15 mouse cellular contexts compared by ENCODE assay signal in the genomic region with DNA sequence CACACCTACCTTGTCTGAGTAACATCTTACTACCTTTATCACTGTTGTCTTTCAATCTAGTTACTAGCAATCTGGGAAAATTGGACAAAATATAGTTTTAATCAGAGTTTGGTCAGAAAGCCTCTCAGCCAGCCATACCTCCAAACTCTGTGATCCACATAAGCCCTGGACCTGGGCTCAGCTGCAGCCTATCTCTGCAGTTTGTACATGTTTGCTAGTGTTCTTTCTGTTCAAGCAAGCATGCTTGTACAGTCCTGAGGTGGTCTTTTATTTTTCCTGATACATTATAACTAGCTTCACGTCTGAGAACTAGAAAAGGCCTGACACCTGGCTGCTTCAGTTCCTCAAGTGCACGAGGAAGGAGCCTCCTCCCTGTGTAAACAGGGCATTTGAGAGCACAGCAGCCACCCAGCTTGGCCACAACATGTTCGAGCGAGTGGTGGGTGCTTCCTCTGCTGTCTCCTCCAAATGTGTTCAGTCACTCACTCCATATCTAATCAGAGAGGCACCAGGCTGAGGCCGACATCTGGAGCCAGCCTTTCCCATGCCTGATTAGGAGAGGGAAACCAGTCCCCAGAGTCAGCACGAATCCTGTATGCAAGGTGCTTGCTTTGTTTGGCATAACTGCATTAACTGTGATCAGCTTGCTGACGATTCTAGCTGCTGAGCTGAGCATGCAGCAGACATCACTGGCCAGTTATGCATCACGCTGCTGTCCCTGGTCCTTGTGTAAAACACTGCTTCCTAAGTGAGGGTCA. TPM values are rescaled to one million over a fixed set of nuclear protein-coding genes. Genes with fewer than 3 reads are reported as not detected.
DNase-seq lines count a peak whose midpoint lies in the region; ATAC-seq and TF ChIP-seq lines count a peak whose summit lies in the region.
"Had no signal": no experiment of that assay in that cellular context is flagged by ENCODE, and none has a peak within 500 bp of the region (broad histone marks: within the 10 kb centered on the region; RNA-seq: fewer than 3 reads in every experiment).

No protein-coding gene starts in this region.

- H3K4me1 ChIP-seq in heart, embryonic 12.5 days (replicated peaks): peaks cover 25% of the 10 kb centered on the region
- H3K4me1 ChIP-seq in midbrain, embryonic 14.5 days (ENCODE audit: control insufficient read depth, insufficient read depth, low read length): no peaks in the 10 kb centered on the region
- H3K4me1 ChIP-seq in midbrain, postnatal 0 days (ENCODE audit: insufficient read depth, low read length): no peaks in the 10 kb centered on the region
- peaks cover 52% of the 10 kb centered on the region for H3K4me1 ChIP-seq in erythroblast, embryonic 14.5 days (ENCODE audit: control insufficient read depth)
- H3K4me1 ChIP-seq in stomach, embryonic 15.5 days: no peaks in the 10 kb centered on the region

- DNase-seq in heart, postnatal 25 days (ENCODE audit: low spot score): no peak
- DNase-seq in midbrain, embryonic 14.5 days: peak; percentile 27
- DNase-seq in midbrain, postnatal 0 days (ENCODE audit: low spot score): no peak
- DNase-seq in layer of hippocampus, postnatal 14 days (ENCODE audit: low spot score in 2 of 2): no peak
- no peak for DNase-seq in adrenal gland, postnatal 14 days
- DNase-seq: cerebellum, postnatal 36 days; gastrocnemius, postnatal 10 days; kidney, postnatal 4 days; left cerebral cortex, postnatal 4 days had no signal

- intact Hi-C loops in heart, postnatal 25 days (cut with DNase I): no loop called here

- WGBS in heart, embryonic 12.5 days: 11% methylated on average over 8 of the region's 8 CpGs
- WGBS in midbrain, embryonic 14.5 days: 64% methylated on average over 8 of the region's 8 CpGs
- 68% methylated on average over 8 of the region's 8 CpGs for WGBS in midbrain, postnatal 0 days
- 57% methylated on average over 8 of the region's 8 CpGs for WGBS in stomach, embryonic 15.5 days

- peak overlapping the region; percentile 24; the same call in 1 of the 2 replicates for H3K9ac ChIP-seq in heart, embryonic 12.5 days
- no peak overlapping the region for H3K9ac ChIP-seq in midbrain, embryonic 14.5 days (replicated peaks; ENCODE audit: low read length)
- no peak overlapping the region for H3K9ac ChIP-seq in midbrain, postnatal 0 days (replicated peaks; ENCODE audit: low read length, poor library complexity, severe bottlenecking)
- no peak overlapping the region for H3K9ac ChIP-seq in stomach, embryonic 15.5 days

- ATAC-seq in heart, embryonic 12.5 days (ENCODE audit: insufficient number of reproducible peaks, low FRiP score): peak; percentile 71; the same call in 1 of the 2 replicates
- no peak for ATAC-seq in midbrain, embryonic 14.5 days (ENCODE audit: low FRiP score, low TSS enrichment)
- no peak for ATAC-seq in midbrain, postnatal 0 days (ENCODE audit: low FRiP score)
- peak; percentile 70; the same call in 1 of the 2 replicates for ATAC-seq in stomach, embryonic 15.5 days (ENCODE audit: insufficient read depth, low FRiP score, low read depth)
- ATAC-seq: CD4-positive, CD25-positive, alpha-beta regulatory T cell, adult 4 months; inflammation-experienced regulatory T-cells, adult 6 months; lung, postnatal 0 days had no signal

- no peaks in the 10 kb centered on the region for H3K9me3 ChIP-seq in heart, embryonic 12.5 days (replicated peaks)
- H3K9me3 ChIP-seq in midbrain, embryonic 14.5 days (ENCODE audit: control insufficient read depth, low read length): no peaks in the 10 kb centered on the region
- no peaks in the 10 kb centered on the region for H3K9me3 ChIP-seq in midbrain, postnatal 0 days (ENCODE audit: low read length)
- H3K9me3 ChIP-seq in erythroblast, embryonic 14.5 days (ENCODE audit: control insufficient read depth, low read length): no peaks in the 10 kb centered on the region
- H3K9me3 ChIP-seq in stomach, embryonic 15.5 days: no peaks in the 10 kb centered on the region

- H3K4me2 ChIP-seq in heart, embryonic 12.5 days: peak overlapping the region; percentile 17; the same call in 1 of the 2 replicates
- H3K4me2 ChIP-seq in midbrain, embryonic 14.5 days (ENCODE audit: low read length): no peak overlapping the region
- no peak overlapping the region for H3K4me2 ChIP-seq in midbrain, postnatal 0 days (ENCODE audit: low read depth, low read length, poor library complexity, severe bottlenecking)
- no peak overlapping the region for H3K4me2 ChIP-seq in stomach, embryonic 15.5 days

- H3K27ac ChIP-seq in heart, embryonic 12.5 days (ENCODE audit: poor library complexity, severe bottlenecking): peak overlapping the region; percentile 81
- H3K27ac ChIP-seq in midbrain, embryonic 14.5 days (replicated peaks; ENCODE audit: low read depth, low read length): peak overlapping the region; percentile 49; the same call in 1 of the 2 replicates
- no peak overlapping the region for H3K27ac ChIP-seq in midbrain, postnatal 0 days (ENCODE audit: low read depth, low read length)
- H3K27ac ChIP-seq in stomach, embryonic 15.5 days: peak overlapping the region; percentile 51

- no peaks in the 10 kb centered on the region for H3K27me3 ChIP-seq in heart, embryonic 12.5 days (replicated peaks)
- H3K27me3 ChIP-seq in midbrain, embryonic 14.5 days (ENCODE audit: control insufficient read depth, insufficient read depth, low read length): no peaks in the 10 kb centered on the region
- H3K27me3 ChIP-seq in midbrain, postnatal 0 days (ENCODE audit: insufficient read depth, low read length): no peaks in the 10 kb centered on the region
- H3K27me3 ChIP-seq in erythroblast, embryonic 14.5 days (ENCODE audit: control insufficient read depth): no peaks in the 10 kb centered on the region
- no peaks in the 10 kb centered on the region for H3K27me3 ChIP-seq in stomach, embryonic 15.5 days (replicated peaks)

- H3K36me3 ChIP-seq in heart, embryonic 12.5 days: peaks cover 83% of the 10 kb centered on the region
- H3K36me3 ChIP-seq in midbrain, embryonic 14.5 days (ENCODE audit: control insufficient read depth, insufficient read depth, low read length): peaks cover 94% of the 10 kb centered on the region
- peaks cover 73% of the 10 kb centered on the region for H3K36me3 ChIP-seq in midbrain, postnatal 0 days (ENCODE audit: insufficient read depth, low read length)
- peaks cover 100% of the 10 kb centered on the region for H3K36me3 ChIP-seq in erythroblast, embryonic 14.5 days (ENCODE audit: control insufficient read depth)
- H3K36me3 ChIP-seq in stomach, embryonic 15.5 days: peaks cover 56% of the 10 kb centered on the region

- TF ChIP-seq CTCF in midbrain, postnatal 0 days (IDR thresholded peaks at IDR 0.05): no peak

- H3K4me3 ChIP-seq in heart, embryonic 12.5 days: no peak overlapping the region
- no peak overlapping the region for H3K4me3 ChIP-seq in midbrain, embryonic 14.5 days (replicated peaks; ENCODE audit: low read depth, low read length)
- H3K4me3 ChIP-seq in midbrain, postnatal 0 days (ENCODE audit: low read depth, low read length): no peak overlapping the region
- peak overlapping the region; percentile 9 for H3K4me3 ChIP-seq in erythroblast, embryonic 14.5 days (replicated peaks)
- H3K4me3 ChIP-seq in stomach, embryonic 15.5 days (replicated peaks): no peak overlapping the region

RNA-seq across cellular contexts. Expression of a gene that starts 24.5 kb away (rescaled TPM):
- 45.2 and 48.6 TPM in 2 replicates for polyA plus RNA-seq in heart, embryonic 12.5 days (2016; fragmentation: Nextera tagmentation; extraction: Ambion mirVana)
- 10 to 100 TPM; 16.1 to 16.4 TPM for total RNA-seq in heart, postnatal 25 days (2021)
- polyA plus RNA-seq in midbrain, embryonic 14.5 days (2014; fragmentation: Nextera tagmentation; extraction: Ambion mirVana): 26.8 and 47.1 TPM in 2 replicates
- total RNA-seq in midbrain, postnatal 0 days (2014; rRNA removed): 29.5 and 29.7 TPM in 2 replicates
- polyA plus RNA-seq in midbrain, postnatal 0 days (2015; fragmentation: Nextera tagmentation; extraction: Ambion mirVana): 28.4 and 30.1 TPM in 2 replicates
- 3.3 and 3.8 TPM in 2 replicates for polyA plus RNA-seq in erythroblast, embryonic 14.5 days (2012)
- 41.5 and 50.0 TPM in 2 replicates for polyA plus RNA-seq in stomach, embryonic 15.5 days (2015; fragmentation: Nextera tagmentation; extraction: Ambion mirVana)
- total RNA-seq in layer of hippocampus, postnatal 14 days (2021): 10 to 100 TPM; 22.4 to 25.0 TPM
- 27.2 and 30.1 TPM in 2 replicates for total RNA-seq in adrenal gland, postnatal 14 days (2021)

RNA-seq across cellular contexts. Expression of a gene that starts 33.8 kb away (rescaled TPM):
- 0.05 TPM in 2 replicates for polyA plus RNA-seq in heart, embryonic 12.5 days (2016; fragmentation: Nextera tagmentation; extraction: Ambion mirVana)
- total RNA-seq in heart, postnatal 25 days (2021): under 1 TPM; 0.08 to 0.10 TPM
- 0.09 TPM in 1 of 2 replicates, not detected in the other for polyA plus RNA-seq in midbrain, embryonic 14.5 days (2014; fragmentation: Nextera tagmentation; extraction: Ambion mirVana)
- not detected in 2 replicates for total RNA-seq in midbrain, postnatal 0 days (2014; rRNA removed)
- polyA plus RNA-seq in midbrain, postnatal 0 days (2015; fragmentation: Nextera tagmentation; extraction: Ambion mirVana): 0.16 and 0.19 TPM in 2 replicates
- polyA plus RNA-seq in erythroblast, embryonic 14.5 days (2012): not detected in 2 replicates
- polyA plus RNA-seq in stomach, embryonic 15.5 days (2015; fragmentation: Nextera tagmentation; extraction: Ambion mirVana): 0.03 and 0.08 TPM in 2 replicates
- under 1 TPM; 0.12 to 0.28 TPM for total RNA-seq in layer of hippocampus, postnatal 14 days (2021)
- 0.07 and 0.15 TPM in 2 replicates for total RNA-seq in adrenal gland, postnatal 14 days (2021)
- total RNA-seq: gastrocnemius, postnatal 10 days had no signal

RNA-seq across cellular contexts. Expression of a gene that starts 36.3 kb away (rescaled TPM):
- 62.8 and 64.0 TPM in 2 replicates for polyA plus RNA-seq in heart, embryonic 12.5 days (2016; fragmentation: Nextera tagmentation; extraction: Ambion mirVana)
- total RNA-seq in heart, postnatal 25 days (2021): 10 to 100 TPM; 17.3 to 18.5 TPM
- polyA plus RNA-seq in midbrain, embryonic 14.5 days (2014; fragmentation: Nextera tagmentation; extraction: Ambion mirVana): 152 and 171 TPM in 2 replicates
- 204 and 210 TPM in 2 replicates for total RNA-seq in midbrain, postnatal 0 days (2014; rRNA removed)
- 186 and 197 TPM in 2 replicates for polyA plus RNA-seq in midbrain, postnatal 0 days (2015; fragmentation: Nextera tagmentation; extraction: Ambion mirVana)
- 0.22 and 0.27 TPM in 2 replicates for polyA plus RNA-seq in erythroblast, embryonic 14.5 days (2012)
- polyA plus RNA-seq in stomach, embryonic 15.5 days (2015; fragmentation: Nextera tagmentation; extraction: Ambion mirVana): 88.5 and 91.6 TPM in 2 replicates
- total RNA-seq in layer of hippocampus, postnatal 14 days (2021): 100 to 1,000 TPM; 161 to 165 TPM
- total RNA-seq in adrenal gland, postnatal 14 days (2021): 179 and 191 TPM in 2 replicates

RNA-seq across cellular contexts. Expression of a gene that starts 47.0 kb away (rescaled TPM):
- polyA plus RNA-seq in heart, embryonic 12.5 days (2016; fragmentation: Nextera tagmentation; extraction: Ambion mirVana): 42.6 and 44.3 TPM in 2 replicates
- 10 to 100 TPM; 57.4 to 68.0 TPM for total RNA-seq in heart, postnatal 25 days (2021)
- 33.9 and 39.1 TPM in 2 replicates for polyA plus RNA-seq in midbrain, embryonic 14.5 days (2014; fragmentation: Nextera tagmentation; extraction: Ambion mirVana)
- 86.9 and 105 TPM in 2 replicates for total RNA-seq in midbrain, postnatal 0 days (2014; rRNA removed)
- 26.2 and 28.1 TPM in 2 replicates for polyA plus RNA-seq in midbrain, postnatal 0 days (2015; fragmentation: Nextera tagmentation; extraction: Ambion mirVana)
- 0.33 and 0.43 TPM in 2 replicates for polyA plus RNA-seq in erythroblast, embryonic 14.5 days (2012)
- polyA plus RNA-seq in stomach, embryonic 15.5 days (2015; fragmentation: Nextera tagmentation; extraction: Ambion mirVana): 32.5 and 39.4 TPM in 2 replicates
- total RNA-seq in layer of hippocampus, postnatal 14 days (2021): 100 to 1,000 TPM; 136 to 151 TPM
- 86.9 and 89.5 TPM in 2 replicates for total RNA-seq in adrenal gland, postnatal 14 days (2021)

Comparison
In these comparisons a context has a peak if more than half of its experiments do, and no peak if none do; other contexts are left out.
1. ATAC-seq: peak in heart, embryonic 12.5 days (single experiment) and stomach, embryonic 15.5 days (single experiment); none in midbrain, embryonic 14.5 days (single experiment) and midbrain, postnatal 0 days (single experiment).
2. RNA of a gene that starts 36.3 kb away (polyA plus RNA-seq): 186 to 197 TPM in midbrain, postnatal 0 days, 152 to 171 TPM in midbrain, embryonic 14.5 days, 88.5 to 91.6 TPM in stomach, embryonic 15.5 days and 62.8 to 64.0 TPM in heart, embryonic 12.5 days; 0.22 to 0.27 TPM in erythroblast, embryonic 14.5 days; every median in the first group is over 10 times any median in the second.